Mouse (Mus musculus) embryonic facial prominence, embryonic 10.5 days (tissue): ENCODE measurements around the gene Lrrc4c. TPM values are rescaled to one million over a fixed set of nuclear protein-coding genes. Genes with fewer than 3 reads are reported as not detected.

Experiments
- DNase-seq: peaks from one replicate; pipeline ENCODE4 v3.0.0-alpha.2; 2017; ENCODE audit warnings: low spot score
- H3K27ac ChIP-seq: fragments of 300-500 bp; sonication (generic); replicated peaks from 2 replicates; pipeline ENCODE4 v1.5.1; 2016; ENCODE audit warnings: mild to moderate bottlenecking
- H3K27me3 ChIP-seq: fragments of 300-500 bp; sonication (generic); replicated peaks from 2 replicates; pipeline ENCODE4 v1.6.1; 2016; ENCODE audit warnings: low read depth, mild to moderate bottlenecking; ENCODE audit not compliant: poor library complexity, severe bottlenecking
- H3K36me3 ChIP-seq: fragments of 300-500 bp; sonication (generic); replicated peaks from 2 replicates; pipeline ENCODE4 v1.6.1; 2016; ENCODE audit warnings: mild to moderate bottlenecking, moderate library complexity
- H3K4me1 ChIP-seq: fragments of 300-500 bp; sonication (generic); 2 replicates; pipeline ENCODE4 v1.6.1; 2016
- H3K4me3 ChIP-seq: fragments of 300-500 bp; sonication (generic); 2 replicates; pipeline ENCODE4 v1.5.1; 2016; ENCODE audit warnings: mild to moderate bottlenecking, moderate library complexity
- H3K9me3 ChIP-seq: fragments of 300-500 bp; sonication (generic); 2 replicates; pipeline ENCODE4 v1.6.1; 2016; ENCODE audit warnings: mild to moderate bottlenecking
- WGBS: fragments of 180-500 bp; shearing (Covaris S2); methylation state at CpG from one replicate; pipeline ENCODE4 v1.1.7; 2016; 5-methylcytosine and 5-hydroxymethylcytosine counted together
- polyA plus RNA-seq: library from polyadenylated mRNA; unstranded; fragments of >200 nt; fragmentation: Nextera tagmentation; extraction: Ambion mirVana; gene quantifications from 2 replicates; pipeline ENCODE4 v1.2.1, GENCODE M21; 2016

Lrrc4c gene
- polyA plus RNA-seq, 1 experiment from 2014 or later, result 0.69 TPM

- no peaks in the 10 kb centered on the region for H3K27me3 ChIP-seq
- no peak for DNase-seq
- 96% methylated on average over 1 of the region's 1 CpGs for WGBS
- H3K4me1 ChIP-seq, result no peaks in the 10 kb centered on the region
- H3K9me3 ChIP-seq, result no peaks in the 10 kb centered on the region
- H3K36me3 ChIP-seq, result no peaks in the 10 kb centered on the region
- H3K4me3 ChIP-seq, result no peak overlapping the region
- no peak overlapping the region for H3K27ac ChIP-seq
Measured at GRCm38 (mm10) chr2:97027585-97027984, 709.6 kb downstream of the Lrrc4c start.

- Histone ChIP-seq H3K4me3 (no peak overlapping the region), H3K36me3 (no peaks in the 10 kb centered on the region), H3K27me3 (no peaks in the 10 kb centered on the region), H3K9me3 (no peaks in the 10 kb centered on the region), H3K27ac (no peak overlapping the region), H3K4me1 (no peaks in the 10 kb centered on the region)
- DNase-seq, result no peak
Measured at GRCm38 (mm10) chr2:97036401-97036800, 718.4 kb downstream of the Lrrc4c start.

- Histone ChIP-seq H3K9me3 (no peaks in the 10 kb centered on the region), H3K27ac (no peak overlapping the region), H3K27me3 (no peaks in the 10 kb centered on the region), H3K36me3 (no peaks in the 10 kb centered on the region), H3K4me1 (no peaks in the 10 kb centered on the region), H3K4me3 (no peak overlapping the region)
- 86% methylated on average over 5 of the region's 5 CpGs for WGBS
- DNase-seq, result no peak
Measured at GRCm38 (mm10) chr2:97037024-97037814, 719.2 kb downstream of the Lrrc4c start.

- H3K4me3 ChIP-seq, result no peak overlapping the region
- WGBS, result 88% methylated on average over 3 of the region's 3 CpGs
- no peaks in the 10 kb centered on the region for H3K27me3 ChIP-seq
Measured at GRCm38 (mm10) chr2:97044016-97044415, 726.0 kb downstream of the Lrrc4c start.

GRCm38 (mm10) chr2:97045628-97046027 is 727.7 kb downstream of the Lrrc4c start:
- H3K27ac ChIP-seq, result no peak overlapping the region
- no peaks in the 10 kb centered on the region for H3K36me3 ChIP-seq
- no peaks in the 10 kb centered on the region for H3K4me1 ChIP-seq
- no peak overlapping the region for H3K4me3 ChIP-seq
- no peak for DNase-seq
- H3K27me3 ChIP-seq, result no peaks in the 10 kb centered on the region
- H3K9me3 ChIP-seq, result no peaks in the 10 kb centered on the region
- WGBS, result 89% methylated on average over 3 of the region's 3 CpGs

More at GRCm38 (mm10) chr2:97044016-97044415, 726.0 kb downstream of the Lrrc4c start:
- Histone ChIP-seq H3K9me3 (no peaks in the 10 kb centered on the region), H3K36me3 (no peaks in the 10 kb centered on the region), H3K4me1 (no peaks in the 10 kb centered on the region), H3K27ac (no peak overlapping the region)
- no peak for DNase-seq

GRCm38 (mm10) chr2:97080156-97080555 is 762.2 kb downstream of the Lrrc4c start:
- WGBS, result 48% methylated on average over 1 of the region's 1 CpGs
- H3K27ac ChIP-seq, result no peak overlapping the region
- H3K9me3 ChIP-seq, result no peaks in the 10 kb centered on the region
- no peaks in the 10 kb centered on the region for H3K4me1 ChIP-seq
- H3K27me3 ChIP-seq, result no peaks in the 10 kb centered on the region
- no peaks in the 10 kb centered on the region for H3K36me3 ChIP-seq
- no peak overlapping the region for H3K4me3 ChIP-seq
- no peak for DNase-seq

- DNase-seq, result no peak
- no peak overlapping the region for H3K4me3 ChIP-seq
- H3K36me3 ChIP-seq, result no peaks in the 10 kb centered on the region
- H3K4me1 ChIP-seq, result no peaks in the 10 kb centered on the region
- no peaks in the 10 kb centered on the region for H3K27me3 ChIP-seq
- H3K27ac ChIP-seq, result no peak overlapping the region
- 71% methylated on average over 3 of the region's 3 CpGs for WGBS
- no peaks in the 10 kb centered on the region for H3K9me3 ChIP-seq
Measured at GRCm38 (mm10) chr2:97097965-97098364, 780.0 kb downstream of the Lrrc4c start.

- no peak overlapping the region for H3K4me3 ChIP-seq
- no peaks in the 10 kb centered on the region for H3K27me3 ChIP-seq
- no peak overlapping the region for H3K27ac ChIP-seq
- H3K36me3 ChIP-seq, result no peaks in the 10 kb centered on the region
- 82% methylated on average over 2 of the region's 2 CpGs for WGBS
- no peaks in the 10 kb centered on the region for H3K9me3 ChIP-seq
- no peaks in the 10 kb centered on the region for H3K4me1 ChIP-seq
- DNase-seq, result no peak
Measured at GRCm38 (mm10) chr2:97103398-97104162, 785.6 kb downstream of the Lrrc4c start.

GRCm38 (mm10) chr2:97124246-97124645 is 806.3 kb downstream of the Lrrc4c start:
- no peaks in the 10 kb centered on the region for H3K36me3 ChIP-seq
- no peaks in the 10 kb centered on the region for H3K4me1 ChIP-seq
- H3K27ac ChIP-seq, result no peak overlapping the region
- DNase-seq, result no peak
- no peak overlapping the region for H3K4me3 ChIP-seq
- WGBS, result 88% methylated on average over 3 of the region's 3 CpGs
- no peaks in the 10 kb centered on the region for H3K9me3 ChIP-seq
- no peaks in the 10 kb centered on the region for H3K27me3 ChIP-seq

GRCm38 (mm10) chr2:97138454-97138853 is 820.5 kb downstream of the Lrrc4c start:
- no peak overlapping the region for H3K4me3 ChIP-seq

GRCm38 (mm10) chr2:97151626-97152194 is 833.7 kb downstream of the Lrrc4c start:
- Histone ChIP-seq H3K36me3 (no peaks in the 10 kb centered on the region), H3K27me3 (no peaks in the 10 kb centered on the region), H3K4me1 (no peaks in the 10 kb centered on the region), H3K27ac (no peak overlapping the region), H3K4me3 (no peak overlapping the region), H3K9me3 (no peaks in the 10 kb centered on the region)
- 93% methylated on average over 3 of the region's 3 CpGs for WGBS
- DNase-seq, result no peak

More at GRCm38 (mm10) chr2:97138454-97138853, 820.5 kb downstream of the Lrrc4c start:
- Histone ChIP-seq H3K27ac (no peak overlapping the region), H3K9me3 (no peaks in the 10 kb centered on the region), H3K36me3 (no peaks in the 10 kb centered on the region), H3K27me3 (no peaks in the 10 kb centered on the region), H3K4me1 (no peaks in the 10 kb centered on the region)
- WGBS, result 88% methylated on average over 3 of the region's 3 CpGs
- no peak for DNase-seq

GRCm38 (mm10) chr2:97165745-97166144 is 847.8 kb downstream of the Lrrc4c start:
- no peaks in the 10 kb centered on the region for H3K27me3 ChIP-seq
- no peaks in the 10 kb centered on the region for H3K36me3 ChIP-seq
- DNase-seq, result no peak
- no peaks in the 10 kb centered on the region for H3K4me1 ChIP-seq
- H3K9me3 ChIP-seq, result no peaks in the 10 kb centered on the region
- H3K4me3 ChIP-seq, result no peak overlapping the region
- H3K27ac ChIP-seq, result no peak overlapping the region
- WGBS, result 92% methylated on average over 2 of the region's 2 CpGs
